Mouse (Mus musculus) cortical plate, adult 2 months (tissue): ENCODE results near the gene Dst.

Source experiments
- CTCF ChIP-seq: fragments of 200-500 bp; IDR thresholded peaks from 2 replicates; pipeline ENCODE4 v1.5.1; 2011; ENCODE audit warnings: mild to moderate bottlenecking, control low read depth, low read length; ENCODE audit not compliant: insufficient read depth; ENCODE audit errors: extremely low read depth
- POLR2A ChIP-seq: fragments of 200-500 bp; IDR thresholded peaks from 2 replicates; pipeline ENCODE4 v1.6.1; 2011; ENCODE audit warnings: mild to moderate bottlenecking, low read length, control low read depth; ENCODE audit not compliant: insufficient read depth; ENCODE audit errors: extremely low read depth

DNA sequence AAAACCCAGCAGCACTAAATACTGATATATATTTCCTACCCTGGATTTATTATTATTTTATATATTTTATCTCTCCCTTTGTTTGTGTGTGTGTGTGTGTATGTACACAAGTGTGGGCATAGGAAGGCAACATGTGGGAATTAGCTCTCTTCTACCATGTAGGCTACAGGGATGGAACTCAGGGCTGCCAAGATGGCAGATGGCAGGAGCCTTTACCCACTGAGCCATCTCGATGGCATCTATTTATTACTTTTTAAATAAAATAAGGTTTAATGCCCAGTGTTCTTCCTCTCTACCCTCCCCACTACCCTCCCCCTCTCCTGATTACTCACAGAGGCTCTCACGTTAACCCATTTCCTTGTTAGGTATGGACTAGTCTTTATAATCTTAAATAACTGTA, 39.0 kb upstream of the Dst start:
- TF ChIP-seq CTCF (no peak), POLR2A (no peak)
